Mouse (Mus musculus): Measurements from ENCODE around the gene Ksr2. TPM values are rescaled to one million over a fixed set of nuclear protein-coding genes. Genes with fewer than 3 reads are reported as not detected.

The Ksr2 gene
- total and polyA plus RNA-seq, 3 experiments: 0.36 to 1.3 (median 1.2) TPM

DNA sequence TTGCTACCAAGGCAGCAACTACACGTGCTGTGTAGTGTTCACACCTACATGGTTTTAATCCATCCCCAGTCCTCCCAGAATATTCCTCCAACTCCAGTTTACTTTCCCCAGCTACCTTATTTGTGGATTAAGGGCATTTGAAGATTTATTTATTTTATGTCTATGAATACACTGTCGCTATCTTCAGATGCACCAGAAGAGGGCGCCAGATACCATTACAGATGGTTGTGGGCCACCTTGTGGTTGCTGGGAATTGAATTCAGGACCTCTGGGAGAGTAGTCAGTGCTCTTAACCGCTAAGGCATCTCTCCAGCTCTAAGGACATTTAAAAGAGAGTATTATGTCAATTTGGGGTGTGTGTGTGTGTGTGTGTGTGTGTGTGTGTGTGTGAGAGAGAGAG, 108.7 kb downstream of the Ksr2 start:
- Histone ChIP-seq H3K27ac (ENCODE audit: insufficient read depth, low read depth) (no peak overlapping the region), H3K9ac (ENCODE audit: insufficient read depth, low read depth) (no peak overlapping the region), H3K36me3 (replicated peaks in 1 of 2; ENCODE audit: control insufficient read depth in 1 of 2, insufficient read depth in 1 of 2, low read length in 1 of 2) (peaks cover 0 to 3% of the 10 kb centered on the region in 2 experiments), H3K4me2 (ENCODE audit: insufficient read depth, low read depth, poor library complexity, severe bottlenecking) (no peak overlapping the region), H3K79me2 (replicated peaks; ENCODE audit: control insufficient read depth, extremely low read depth, insufficient read depth, poor library complexity, severe bottlenecking) (no peaks in the 10 kb centered on the region), H3K4me1 (ENCODE audit: control insufficient read depth in 1 of 2, insufficient read depth in 2 of 2) (peaks cover 0 to 4% of the 10 kb centered on the region in 2 experiments; a peak in 2 of 4 replicates), H3K27me3 (replicated peaks) (no peaks in the 10 kb centered on the region), H3K4me3 (replicated peaks in 1 of 3; ENCODE audit: low read depth in 2 of 3, low read length in 2 of 3, poor library complexity in 1 of 3) (no peak overlapping the region), H3K9me3 (replicated peaks; ENCODE audit: low read length) (no peaks in the 10 kb centered on the region)
- no peak for DNase-seq (ENCODE audit: extremely low read depth)
- in situ Hi-C loops (cut with MboI; ENCODE audit: low pct_ligation_motif_present, low pct_unique_long_range_greater_than_20kb, low sequenced_read_pairs): no loop called here
- TF ChIP-seq ZKSCAN1 (IDR thresholded peaks at IDR 0.05; ENCODE audit: borderline replicate concordance, low read depth, low read length): no peak
- TF ChIP-seq ZNF384 (IDR thresholded peaks at IDR 0.05; ENCODE audit: low read depth, low read length): no peak
- no peak for TF ChIP-seq ZMIZ1 (IDR thresholded peaks at IDR 0.05; ENCODE audit: low read depth, low read length)
- no peak for TF ChIP-seq CHD2 (IDR thresholded peaks at IDR 0.05; ENCODE audit: low read length)
- peak; percentile 12; the same call in 1 of the 2 replicates for TF ChIP-seq SMC3 (IDR thresholded peaks at IDR 0.05; ENCODE audit: low read depth, low read length)
- no peak for TF ChIP-seq GABPA (IDR thresholded peaks at IDR 0.05; ENCODE audit: insufficient replicate concordance, low read depth, low read length)
- TF ChIP-seq CTCF (conservative IDR thresholded peaks at IDR 0.05 in 1 of 2, IDR thresholded peaks at IDR 0.05 in 1 of 2; ENCODE audit: low read depth in 2 of 2, low read length in 2 of 2): peak; percentile 16 to 63; a peak in 2 of 4 replicates
- dilution Hi-C loops (cut with MboI; ENCODE audit: extremely low pct_ligation_motif_present, extremely low pct_unique_long_range_greater_than_20kb, low sequenced_read_pairs): no loop called here

GRCm38 (mm10) chr5:117523010-117523409, 109.2 kb downstream of the Ksr2 start:
- peaks cover 0 to 4% of the 10 kb centered on the region in 2 experiments; a peak in 2 of 4 replicates for H3K4me1 ChIP-seq (ENCODE audit: control insufficient read depth in 1 of 2, insufficient read depth in 2 of 2)
- H3K36me3 ChIP-seq (replicated peaks in 1 of 2; ENCODE audit: control insufficient read depth in 1 of 2, insufficient read depth in 1 of 2, low read length in 1 of 2): peaks cover 0 to 3% of the 10 kb centered on the region in 2 experiments
- H3K27me3 ChIP-seq (replicated peaks): no peaks in the 10 kb centered on the region
- H3K9ac ChIP-seq (ENCODE audit: insufficient read depth, low read depth): no peak overlapping the region
- H3K27ac ChIP-seq (ENCODE audit: insufficient read depth, low read depth): no peak overlapping the region
- TF ChIP-seq PAX5 (IDR thresholded peaks at IDR 0.05; ENCODE audit: low read length) (no peak), EP300 (IDR thresholded peaks at IDR 0.05; ENCODE audit: low read length) (no peak), CTCF (conservative IDR thresholded peaks at IDR 0.05 in 1 of 2, IDR thresholded peaks at IDR 0.05 in 1 of 2; ENCODE audit: low read depth in 2 of 2, low read length in 2 of 2) (no peak), RCOR1 (conservative IDR thresholded peaks at IDR 0.05; ENCODE audit: low read depth, low read length) (no peak), CHD2 (IDR thresholded peaks at IDR 0.05; ENCODE audit: low read length) (no peak), POLR2A (IDR thresholded peaks at IDR 0.05; ENCODE audit: low read depth, low read length) (no peak), NRF1 (IDR thresholded peaks at IDR 0.05; ENCODE audit: low read depth, low read length) (no peak), ETS1 (conservative IDR thresholded peaks at IDR 0.05; ENCODE audit: low read depth, low read length) (no peak), JUN (IDR thresholded peaks at IDR 0.05; ENCODE audit: insufficient read depth, low read depth, low read length) (no peak), MAZ (IDR thresholded peaks at IDR 0.05; ENCODE audit: low read depth, low read length) (no peak), MXI1 (IDR thresholded peaks at IDR 0.05; ENCODE audit: low read depth, low read length) (no peak), SIN3A (IDR thresholded peaks at IDR 0.05; ENCODE audit: low read length) (no peak), POLR2AphosphoS2 (IDR thresholded peaks at IDR 0.05; ENCODE audit: low read depth, low read length) (no peak), JUND (conservative IDR thresholded peaks at IDR 0.05; ENCODE audit: low read depth, low read length) (no peak)
- H3K9me3 ChIP-seq (replicated peaks; ENCODE audit: low read length): no peaks in the 10 kb centered on the region
- no peak overlapping the region for H3K4me3 ChIP-seq (replicated peaks in 1 of 3; ENCODE audit: low read depth in 2 of 3, low read length in 2 of 3, poor library complexity in 1 of 3)
- no peak overlapping the region for H3K4me2 ChIP-seq (ENCODE audit: insufficient read depth, low read depth, poor library complexity, severe bottlenecking)
- no peaks in the 10 kb centered on the region for H3K79me2 ChIP-seq (replicated peaks; ENCODE audit: control insufficient read depth, extremely low read depth, insufficient read depth, poor library complexity, severe bottlenecking)
- no peak for DNase-seq (ENCODE audit: extremely low read depth)
- in situ Hi-C loops (cut with MboI; ENCODE audit: low pct_ligation_motif_present, low pct_unique_long_range_greater_than_20kb, low sequenced_read_pairs) (no loop called here), dilution Hi-C loops (cut with MboI; ENCODE audit: extremely low pct_ligation_motif_present, extremely low pct_unique_long_range_greater_than_20kb, low sequenced_read_pairs) (no loop called here)
